In the genomic region with DNA sequence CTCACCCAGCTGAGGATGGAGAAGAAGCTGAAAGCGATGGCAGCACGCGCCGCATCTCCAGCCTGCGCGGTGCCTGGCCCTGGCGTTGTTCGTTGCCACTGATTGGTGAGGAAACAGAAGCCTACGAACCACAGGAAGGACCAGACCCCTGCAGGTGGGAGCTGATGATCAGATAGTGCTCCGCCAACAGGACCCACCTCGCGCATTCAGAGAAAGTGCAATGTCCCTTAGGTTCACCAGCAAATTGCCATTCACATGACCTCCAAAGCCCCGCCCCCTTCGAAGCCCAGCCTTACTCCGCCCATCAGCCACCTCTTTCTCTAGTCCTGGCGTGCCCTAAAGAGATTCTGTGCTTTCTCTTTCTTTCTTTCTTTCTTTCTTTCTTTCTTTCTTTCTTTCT, we compare ENCODE assay signal across 8 mouse cellular contexts. TPM values are rescaled to one million over a fixed set of nuclear protein-coding genes. Genes with fewer than 3 reads are reported as not detected.
DNase-seq lines count a peak whose midpoint lies in the region; ATAC-seq and TF ChIP-seq lines count a peak whose summit lies in the region.

No protein-coding gene starts in this region.

- peak overlapping the region; percentile 77 for H3K4me2 ChIP-seq in liver, embryonic 13.5 days

- peak; percentile 51 for ATAC-seq in liver, embryonic 13.5 days (ENCODE audit: low read depth)
- peak; percentile 51; the same call in 1 of the 2 replicates for ATAC-seq in neutrophil, adult 5-6 weeks (ENCODE audit: extremely low read depth, insufficient number of reproducible peaks, low FRiP score, poor library complexity, severe bottlenecking)

- peaks cover 58% of the 10 kb centered on the region for H3K27me3 ChIP-seq in heart, embryonic 10.5 days (ENCODE audit: insufficient read depth, poor library complexity, severe bottlenecking)
- H3K27me3 ChIP-seq in heart, adult 2 months (ENCODE audit: control insufficient read depth, insufficient read depth, low read length): peaks cover 4% of the 10 kb centered on the region
- H3K27me3 ChIP-seq in liver, embryonic 13.5 days: peaks cover 55% of the 10 kb centered on the region

- H3K27ac ChIP-seq in heart, embryonic 10.5 days: no peak overlapping the region
- no peak overlapping the region for H3K27ac ChIP-seq in heart, adult 2 months
- H3K27ac ChIP-seq in liver, embryonic 13.5 days: no peak overlapping the region

- peak overlapping the region; percentile 36 for H3K4me3 ChIP-seq in heart, embryonic 10.5 days
- H3K4me3 ChIP-seq in heart, adult 2 months: no peak overlapping the region
- H3K4me3 ChIP-seq in liver, embryonic 13.5 days (replicated peaks): 0 out of 2 replicates have a peak overlapping the region, but pooled peaks have one; percentile 6

- no peak for TF ChIP-seq CTCF in heart, adult 2 months (IDR thresholded peaks at IDR 0.05)

- H3K9me3 ChIP-seq in heart, embryonic 10.5 days: no peaks in the 10 kb centered on the region
- no peaks in the 10 kb centered on the region for H3K9me3 ChIP-seq in liver, embryonic 13.5 days (replicated peaks)

- intact Hi-C loops in heart, adult 2 months (cut with DNase I): no loop called here

- TF ChIP-seq POLR2A in heart, adult 2 months (IDR thresholded peaks at IDR 0.05; ENCODE audit: insufficient read depth, low read depth, low read length): no peak

- 26% methylated on average over 16 of the region's 16 CpGs for WGBS in heart, embryonic 10.5 days
- 43% methylated on average over 16 of the region's 16 CpGs for WGBS in heart, adult 2 months
- WGBS in liver, embryonic 13.5 days (ENCODE audit: insufficient replicate concordance): 33% methylated on average over 16 of the region's 16 CpGs

- H3K36me3 ChIP-seq in heart, embryonic 10.5 days: peaks cover 10% of the 10 kb centered on the region
- H3K36me3 ChIP-seq in heart, adult 2 months (ENCODE audit: control insufficient read depth, insufficient read depth, low read length): no peaks in the 10 kb centered on the region
- peaks cover 11% of the 10 kb centered on the region for H3K36me3 ChIP-seq in liver, embryonic 13.5 days

- peaks cover 29% of the 10 kb centered on the region for H3K4me1 ChIP-seq in heart, embryonic 10.5 days
- H3K4me1 ChIP-seq in heart, adult 2 months (ENCODE audit: control insufficient read depth, insufficient read depth, low read length): no peaks in the 10 kb centered on the region
- H3K4me1 ChIP-seq in liver, embryonic 13.5 days (replicated peaks): peaks cover 34% of the 10 kb centered on the region

- DNase-seq in heart, embryonic 10.5 days (ENCODE audit: low spot score): no peak
- DNase-seq in heart, adult 2 months: no peak
- peak; percentile 72 for DNase-seq in embryo, embryonic 11 days
- DNase-seq in induced T-regulatory cell, adult 2 months (ENCODE audit: low read depth): peak; percentile 87
- peak; percentile 53 for DNase-seq in liver, embryonic 13.5 days
- no peak for DNase-seq in urinary bladder, postnatal 4 days (ENCODE audit: low spot score in 2 of 2)
- DNase-seq in right cerebral cortex, postnatal 36 days (ENCODE audit: low spot score in 2 of 2): no peak

- no peak for TF ChIP-seq EP300 in heart, adult 2 months (IDR thresholded peaks at IDR 0.05; ENCODE audit: insufficient read depth, low read depth, low read length)

- H3K79me2 ChIP-seq in heart, adult 2 months (replicated peaks; ENCODE audit: control insufficient read depth, insufficient read depth, low read length): no peaks in the 10 kb centered on the region

- H3K9ac ChIP-seq in heart, adult 2 months (ENCODE audit: low read depth, low read length): no peak overlapping the region
- no peak overlapping the region for H3K9ac ChIP-seq in liver, embryonic 13.5 days

RNA-seq across cellular contexts. Expression of gene Syngr3, which starts 3.2 kb away (rescaled TPM):
- polyA plus RNA-seq in heart, embryonic 10.5 days (2016; fragmentation: Nextera tagmentation; extraction: Ambion mirVana): 0.54 and 1.5 TPM in 2 replicates
- total RNA-seq in heart, adult 2 months (2021): under 1 TPM; 0.16 to 0.30 TPM
- 0.43 and 1.00 TPM in 2 replicates for polyA plus RNA-seq in heart, adult 2 months (2012; rRNA removed)
- polyA plus RNA-seq in liver, embryonic 13.5 days (2015; fragmentation: Nextera tagmentation; extraction: Ambion mirVana): 0.10 and 0.31 TPM in 2 replicates
- 0.25 TPM in 1 of 2 replicates, not detected in the other for total RNA-seq in neutrophil, adult 5-6 weeks (2017)

RNA-seq across cellular contexts. Expression of gene Gfer, which starts 9.4 kb away (rescaled TPM):
- 38.3 and 49.4 TPM in 2 replicates for polyA plus RNA-seq in heart, embryonic 10.5 days (2016; fragmentation: Nextera tagmentation; extraction: Ambion mirVana)
- 10 to 100 TPM; 20.3 to 21.5 TPM for total RNA-seq in heart, adult 2 months (2021)
- 14.0 and 14.6 TPM in 2 replicates for polyA plus RNA-seq in heart, adult 2 months (2012; rRNA removed)
- 41.3 and 47.7 TPM in 2 replicates for polyA plus RNA-seq in liver, embryonic 13.5 days (2015; fragmentation: Nextera tagmentation; extraction: Ambion mirVana)
- total RNA-seq in neutrophil, adult 5-6 weeks (2017): 17.1 and 23.3 TPM in 2 replicates

RNA-seq across cellular contexts. Expression of gene Noxo1, which starts 9.5 kb away (rescaled TPM):
- 0.78 and 0.79 TPM in 2 replicates for polyA plus RNA-seq in heart, embryonic 10.5 days (2016; fragmentation: Nextera tagmentation; extraction: Ambion mirVana)
- 1 to 10 TPM in 1 of 2 experiments, under 1 TPM in 1; 0.65 to 1.0 TPM for total RNA-seq in heart, adult 2 months (2021)
- 2.4 and 4.5 TPM in 2 replicates for polyA plus RNA-seq in heart, adult 2 months (2012; rRNA removed)
- 0.14 and 0.34 TPM in 2 replicates for polyA plus RNA-seq in liver, embryonic 13.5 days (2015; fragmentation: Nextera tagmentation; extraction: Ambion mirVana)
- 0.86 and 1.6 TPM in 2 replicates for total RNA-seq in neutrophil, adult 5-6 weeks (2017)

RNA-seq across cellular contexts. Expression of gene Zfp598, which starts 17.0 kb away (rescaled TPM):
- polyA plus RNA-seq in heart, embryonic 10.5 days (2016; fragmentation: Nextera tagmentation; extraction: Ambion mirVana): 22.3 and 26.2 TPM in 2 replicates
- total RNA-seq in heart, adult 2 months (2021): 10 to 100 TPM; 17.4 to 17.5 TPM
- 28.1 and 29.9 TPM in 2 replicates for polyA plus RNA-seq in heart, adult 2 months (2012; rRNA removed)
- 9.5 and 13.1 TPM in 2 replicates for polyA plus RNA-seq in liver, embryonic 13.5 days (2015; fragmentation: Nextera tagmentation; extraction: Ambion mirVana)
- total RNA-seq in neutrophil, adult 5-6 weeks (2017): 17.6 and 21.4 TPM in 2 replicates

RNA-seq across cellular contexts. Expression of gene Tbl3, which starts 20.9 kb away (rescaled TPM):
- 79.1 and 100 TPM in 2 replicates for polyA plus RNA-seq in heart, embryonic 10.5 days (2016; fragmentation: Nextera tagmentation; extraction: Ambion mirVana)
- 10 to 100 TPM; 17.4 to 19.4 TPM for total RNA-seq in heart, adult 2 months (2021)
- polyA plus RNA-seq in heart, adult 2 months (2012; rRNA removed): 34.2 and 39.2 TPM in 2 replicates
- 53.0 and 53.2 TPM in 2 replicates for polyA plus RNA-seq in liver, embryonic 13.5 days (2015; fragmentation: Nextera tagmentation; extraction: Ambion mirVana)
- 10.1 and 10.4 TPM in 2 replicates for total RNA-seq in neutrophil, adult 5-6 weeks (2017)

Comparison
In these comparisons a context has a peak if more than half of its experiments do, and no peak if none do; other contexts are left out.
1. DNase-seq: peak in embryo, embryonic 11 days (single experiment), induced T-regulatory cell, adult 2 months (single experiment) and liver, embryonic 13.5 days (single experiment); none in heart, embryonic 10.5 days (single experiment), heart, adult 2 months (0 of 2), urinary bladder, postnatal 4 days (0 of 2) and right cerebral cortex, postnatal 36 days (0 of 2).